Mouse (Mus musculus) E14TG2a.4 (cell line): ENCODE measurements around the gene Retreg3.

Source experiments
- CTCF ChIP-seq: conservative IDR thresholded peaks from 2 replicates; pipeline ENCODE4 v1.5.1; 2014; ENCODE audit warnings: low read length
- NANOG ChIP-seq: IDR thresholded peaks from 2 replicates; pipeline ENCODE4 v1.6.1; 2014; ENCODE audit warnings: borderline replicate concordance, low read length, mixed read lengths
- POU5F1 ChIP-seq: IDR thresholded peaks from 2 replicates; pipeline ENCODE4 v1.6.1; 2014; ENCODE audit warnings: low read length, borderline replicate concordance

GRCm38 (mm10) chr11:101111178-101111577 lies 8.5 kb downstream of the Retreg3 start:
- TF ChIP-seq CTCF (no peak), POU5F1 (no peak), NANOG (no peak)
